In the genomic region with DNA sequence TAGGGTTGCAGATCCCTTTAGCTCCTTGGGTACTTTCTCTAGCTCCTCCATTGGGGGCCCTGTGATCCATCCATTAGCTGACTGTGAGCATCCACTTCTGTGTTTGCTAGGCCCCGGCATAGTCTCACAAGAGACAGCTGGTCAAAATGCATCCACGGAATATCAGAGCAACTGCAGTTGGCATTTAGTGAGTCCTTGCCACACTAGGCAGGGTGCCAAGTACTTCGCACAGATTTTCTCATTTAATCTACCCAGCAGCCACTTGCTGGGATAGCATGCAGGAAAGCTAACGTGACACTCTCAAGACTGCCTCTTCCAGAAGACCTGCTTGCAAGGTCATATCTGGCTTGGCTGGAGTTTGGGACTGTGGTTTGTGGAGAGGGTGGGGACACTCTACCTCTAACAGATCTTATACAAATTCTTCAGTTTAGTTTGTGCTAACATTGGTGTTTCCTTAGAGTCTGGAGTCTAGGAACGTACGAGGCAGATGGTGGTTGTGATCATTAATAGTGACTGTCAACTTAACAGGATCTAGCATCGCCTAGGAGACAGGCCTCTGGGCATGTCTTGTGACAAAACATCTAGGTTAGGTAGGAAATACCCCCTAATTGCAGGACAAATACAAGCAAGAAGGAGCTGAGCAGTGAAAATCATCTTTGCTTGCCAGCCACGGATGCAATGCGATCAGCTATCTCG, we compare ENCODE assay signal across 9 mouse cellular contexts.
DNase-seq lines count a peak whose midpoint lies in the region.
"Had no signal": no experiment of that assay in that cellular context is flagged by ENCODE, and none has a peak within 500 bp of the region (broad histone marks: within the 10 kb centered on the region; RNA-seq: fewer than 3 reads in every experiment).

No protein-coding gene starts in this region.

- DNase-seq in layer of hippocampus, adult 11-12 months (ENCODE audit: low spot score), result peak; percentile 65
- DNase-seq in layer of hippocampus, postnatal 25 days (ENCODE audit: extremely low spot score in 1 of 2, low spot score in 1 of 2), result no peak
- DNase-seq in NIH3T3 (ENCODE audit: low read depth), result peak; percentile 9
- DNase-seq in adrenal gland, postnatal 25 days, result peak; percentile 21
- peak; percentile 69 to 78 for DNase-seq in cerebellum, postnatal 25 days
- no peak for DNase-seq in embryo, embryonic 11 days
- DNase-seq in kidney, adult 18-20 months, result no peak
- DNase-seq in urinary bladder, postnatal 36 days (ENCODE audit: low spot score in 2 of 2), result no peak
- DNase-seq: kidney, postnatal 10 days had no signal

Comparison
In these comparisons a context has a peak if more than half of its experiments do, and no peak if none do; other contexts are left out.
1. DNase-seq: peak in layer of hippocampus, adult 11-12 months (single experiment), NIH3T3 (single experiment), adrenal gland, postnatal 25 days (single experiment) and cerebellum, postnatal 25 days (2 of 2); none in layer of hippocampus, postnatal 25 days (0 of 2), embryo, embryonic 11 days (single experiment), kidney, adult 18-20 months (single experiment) and urinary bladder, postnatal 36 days (0 of 2).